Mouse (Mus musculus) embryo, embryonic 11.5 days (tissue): ENCODE measurements around the gene Ppp1r9b.
A peak's percentile ranks its signal among the peaks of the same experiment; 100 is the strongest.

Experiments used
- DNase-seq: peaks from one replicate; pipeline ENCODE4 v3.0.0-alpha.2; 2012; ENCODE audit warnings: low read depth, low spot score

Ppp1r9b gene

DNA sequence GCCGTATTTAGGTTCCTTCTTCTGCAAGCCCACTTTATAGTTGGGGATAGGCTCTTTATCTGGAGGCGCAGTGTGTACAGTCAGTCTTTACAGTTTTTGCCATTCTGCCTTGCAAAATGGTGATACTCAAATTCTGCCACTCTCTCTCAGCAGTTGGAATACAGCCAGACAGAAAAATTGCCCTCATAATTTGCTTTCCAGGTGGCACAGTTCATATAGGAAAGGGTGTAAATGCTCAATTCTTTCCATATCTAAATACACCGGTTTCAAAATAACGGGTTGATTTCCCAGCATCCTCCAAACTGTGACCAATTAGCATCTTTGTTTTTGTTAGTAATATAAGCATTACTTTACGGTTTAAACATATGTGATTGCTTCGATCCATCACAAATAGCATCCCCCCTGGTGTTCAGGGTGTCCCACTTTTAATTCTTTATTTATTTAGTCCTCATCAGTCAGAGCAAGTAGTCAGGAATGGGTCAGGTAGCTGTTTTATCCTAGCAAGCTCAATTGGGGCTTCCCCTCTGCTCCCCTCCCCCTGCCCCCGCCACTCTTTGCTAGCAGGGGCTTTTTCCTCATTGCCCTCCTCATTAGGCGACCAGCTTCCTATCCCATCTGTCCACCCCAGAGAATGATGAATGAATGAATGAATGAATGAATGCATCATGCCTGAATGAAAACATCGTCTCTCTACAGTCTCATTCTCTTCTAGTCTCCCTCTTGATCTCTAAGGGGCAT, 12.5 kb upstream of the Ppp1r9b start:
- DNase-seq, result no peak

DNA sequence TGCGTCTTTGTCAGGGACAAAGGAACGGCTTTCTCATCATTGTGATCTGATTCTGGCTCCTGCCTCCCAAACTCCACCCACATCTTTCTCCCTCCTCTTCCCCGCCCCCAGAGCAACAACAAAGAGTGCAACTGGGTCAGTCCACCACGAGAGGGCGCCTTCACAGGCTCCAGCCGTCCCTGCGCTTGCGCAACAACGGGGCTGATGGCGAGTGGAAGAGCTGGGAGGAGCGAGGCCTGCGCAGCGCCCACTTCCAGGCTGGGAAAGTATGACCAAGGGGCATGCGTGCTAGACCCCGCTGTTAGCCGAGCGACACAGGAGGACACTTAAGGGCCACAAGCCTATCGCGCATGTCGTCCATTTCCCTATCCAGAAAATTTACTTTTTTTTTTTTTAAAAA, 11.9 kb upstream of the Ppp1r9b start:
- DNase-seq, result peak; percentile 96

DNA sequence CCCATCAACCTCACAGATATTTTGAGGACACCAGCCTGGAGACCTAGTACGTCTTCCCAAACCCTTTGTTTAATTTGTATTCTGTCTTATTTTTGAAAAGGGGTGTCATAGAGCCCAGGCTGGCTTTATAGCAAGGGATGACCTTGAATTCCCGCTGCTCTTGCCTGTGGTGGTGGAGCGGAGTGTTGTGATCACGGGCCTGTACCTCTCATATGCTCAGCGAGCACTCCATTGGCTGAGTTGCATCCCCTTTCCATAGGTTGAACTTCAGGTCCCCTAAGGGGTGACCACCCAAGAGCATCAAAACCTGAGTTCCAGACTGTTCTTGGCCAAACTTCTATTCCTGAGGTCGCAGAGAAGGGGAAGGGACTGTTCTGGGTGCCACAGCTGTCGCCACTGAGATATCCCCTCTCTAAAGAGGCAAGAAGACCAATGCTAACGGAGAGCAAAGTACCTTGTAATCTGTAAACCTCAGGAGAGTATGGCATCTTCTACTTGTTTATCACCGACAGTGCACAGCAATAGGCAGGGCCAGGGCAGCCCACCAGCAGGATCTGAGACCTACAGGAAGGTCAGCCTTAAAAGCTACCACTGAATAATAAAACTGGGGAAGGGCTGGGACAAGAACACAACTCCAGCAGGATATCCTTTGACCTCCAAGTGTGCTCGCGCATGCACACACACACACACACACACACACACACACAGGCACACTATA, 11.2 kb upstream of the Ppp1r9b start:
- DNase-seq, result no peak

DNA sequence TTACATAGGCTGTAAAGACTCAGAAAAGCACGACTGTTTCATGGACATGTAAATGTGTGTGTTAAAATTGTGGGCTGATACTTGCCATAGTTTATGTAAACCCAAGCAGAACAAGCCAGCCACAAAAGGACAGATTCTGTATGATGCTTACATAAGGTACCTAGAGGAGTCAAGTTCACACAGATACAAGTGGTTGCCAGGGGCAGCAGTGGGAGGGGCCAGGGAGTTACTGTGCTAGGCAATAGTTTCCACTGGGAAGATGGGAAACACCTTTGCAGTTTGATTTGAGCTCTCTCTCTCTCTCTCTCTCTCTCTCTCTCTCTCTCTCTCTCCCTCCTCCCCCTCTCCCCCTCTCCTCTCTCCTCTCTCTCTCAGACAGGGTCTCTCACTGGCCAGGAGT, 5.7 kb upstream of the Ppp1r9b start:
- DNase-seq, result no peak

DNA sequence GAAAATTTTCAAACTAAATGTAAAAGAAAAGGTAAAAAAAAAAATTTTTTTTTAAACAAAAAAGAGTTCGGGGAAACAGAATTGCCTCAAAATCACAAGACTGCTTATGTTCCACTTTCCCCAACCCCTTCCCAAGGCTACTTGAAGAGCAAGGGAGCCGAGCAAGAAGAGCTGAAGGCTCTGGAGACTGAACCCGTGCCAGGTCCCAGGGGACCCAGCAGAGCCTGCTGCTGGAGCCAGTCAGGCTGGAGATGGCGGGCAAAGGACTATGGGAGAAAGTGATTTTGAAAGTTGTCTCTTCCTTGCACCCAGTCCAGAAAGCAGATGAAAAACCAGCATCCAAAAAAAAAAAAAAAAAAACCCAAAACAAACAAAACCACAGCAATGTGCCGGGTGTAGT, 5.0 kb upstream of the Ppp1r9b start:
- no peak for DNase-seq

DNA sequence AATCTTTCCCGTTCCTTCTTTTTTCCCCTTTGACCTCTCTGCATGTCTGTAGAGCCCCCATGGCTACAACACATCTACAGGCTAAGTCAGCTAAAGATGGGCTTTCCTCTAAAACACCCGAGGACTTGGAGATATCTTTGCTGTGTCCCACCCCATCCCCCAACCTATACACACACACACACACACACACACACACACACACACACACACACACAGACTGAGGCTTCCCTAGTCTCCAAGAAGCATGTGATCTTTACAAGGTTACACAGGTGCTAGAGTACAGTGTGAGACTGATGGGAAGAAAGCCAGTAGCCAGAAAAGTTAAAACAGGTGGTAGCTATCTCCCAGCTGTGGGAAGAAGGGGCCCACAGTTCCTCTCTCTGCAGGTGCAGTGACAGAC, 4.4 kb upstream of the Ppp1r9b start:
- no peak for DNase-seq

DNA sequence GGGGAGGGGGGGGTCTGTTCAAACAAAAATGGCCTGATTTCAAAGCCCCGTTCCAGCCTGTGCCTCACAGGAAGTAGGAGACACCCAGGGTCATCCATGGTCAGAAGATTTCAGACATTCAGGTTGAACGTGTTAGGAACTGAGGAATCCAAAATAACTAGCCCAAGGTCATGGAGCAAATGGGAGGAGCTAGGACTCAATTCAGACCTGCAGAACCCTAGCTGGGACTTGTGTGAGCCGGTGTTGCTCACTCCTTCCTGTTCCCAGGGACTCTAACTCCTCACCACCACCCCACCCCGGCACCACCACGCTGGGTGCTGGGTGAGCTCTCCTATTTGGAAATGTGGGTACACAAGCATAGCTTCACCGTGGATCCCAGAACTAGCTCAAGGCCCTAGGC, 3.5 kb upstream of the Ppp1r9b start:
- no peak for DNase-seq

DNA sequence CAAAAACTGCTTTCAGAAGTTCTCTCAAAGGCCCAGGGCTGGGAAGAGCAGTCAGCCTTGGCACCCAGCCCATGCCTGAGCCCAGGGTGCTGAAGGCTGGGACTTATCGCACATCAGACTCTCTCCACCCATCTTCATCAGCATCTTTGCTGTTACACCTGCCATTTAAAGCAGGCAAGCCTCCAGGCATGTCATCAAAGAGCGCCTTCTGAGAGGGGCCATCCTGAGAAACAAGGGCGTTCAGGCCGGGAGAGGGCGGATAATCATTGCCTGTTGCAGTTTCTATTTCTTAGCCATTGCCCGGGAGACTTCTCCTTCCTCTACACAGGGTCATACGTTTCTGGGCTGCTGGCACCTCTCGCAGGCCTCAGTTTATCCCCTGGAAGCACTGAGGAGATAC, 3.0 kb upstream of the Ppp1r9b start:
- no peak for DNase-seq

DNA sequence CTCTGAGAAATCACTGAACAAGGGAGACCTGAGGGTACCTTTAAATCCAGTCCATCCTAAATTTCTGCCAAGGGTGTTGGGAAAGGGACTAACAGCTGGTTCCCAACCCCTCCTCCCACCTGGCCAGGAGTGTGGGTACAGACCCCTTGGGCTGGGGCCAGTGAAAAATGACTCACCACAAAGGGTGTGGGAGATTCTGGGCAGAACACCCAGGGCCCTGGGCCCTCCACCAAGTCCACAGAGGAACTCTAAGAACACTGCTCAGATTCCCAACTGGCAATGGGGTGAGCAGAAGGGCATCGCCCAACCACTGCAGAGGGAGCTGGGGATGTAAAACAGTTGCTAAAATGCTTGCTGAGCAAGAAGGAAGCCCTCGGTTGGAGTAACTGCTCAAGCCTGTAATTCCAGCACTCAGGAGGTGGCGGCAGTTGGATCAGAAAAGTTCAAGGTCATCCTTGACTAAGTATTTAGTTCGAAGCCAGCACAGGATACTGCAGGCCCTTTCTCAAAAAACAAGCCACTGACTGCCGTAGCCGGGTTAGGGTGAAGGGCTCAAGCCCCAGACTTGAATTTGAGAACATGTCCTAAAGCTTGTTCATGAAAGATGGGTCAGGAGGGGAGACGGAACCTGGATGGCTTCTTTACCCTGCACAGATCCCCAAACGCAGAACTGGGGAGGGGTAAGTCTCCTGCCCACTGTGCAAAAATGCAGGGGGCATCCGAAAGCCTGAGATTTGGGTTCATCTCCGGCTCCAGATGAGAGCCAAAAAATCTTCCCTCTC, 1.9 kb upstream of the Ppp1r9b start:
- no peak for DNase-seq

DNA sequence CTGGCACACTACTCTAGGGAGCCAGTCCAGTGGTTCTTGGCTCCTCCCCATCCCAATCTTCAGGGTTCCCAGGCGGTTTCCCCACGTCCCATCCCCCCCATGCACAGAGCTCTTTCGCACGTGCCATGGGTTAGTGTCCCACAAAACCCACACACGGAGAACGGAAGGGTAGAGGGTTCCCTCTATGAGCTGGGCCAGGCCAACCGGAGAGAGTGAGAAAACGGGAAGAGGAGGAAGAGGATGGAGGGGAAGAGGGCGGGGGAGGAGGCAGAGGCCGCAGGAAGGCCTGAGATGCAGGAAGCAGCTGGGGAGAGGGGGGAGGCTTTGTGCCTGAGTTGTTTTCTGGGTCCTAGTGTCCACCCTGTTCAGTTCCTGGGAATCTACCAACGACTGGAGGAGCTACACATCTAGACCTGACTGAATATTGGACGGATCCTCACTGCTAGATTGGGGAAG, 1.2 kb upstream of the Ppp1r9b start:
- peak; percentile 86 for DNase-seq

DNA sequence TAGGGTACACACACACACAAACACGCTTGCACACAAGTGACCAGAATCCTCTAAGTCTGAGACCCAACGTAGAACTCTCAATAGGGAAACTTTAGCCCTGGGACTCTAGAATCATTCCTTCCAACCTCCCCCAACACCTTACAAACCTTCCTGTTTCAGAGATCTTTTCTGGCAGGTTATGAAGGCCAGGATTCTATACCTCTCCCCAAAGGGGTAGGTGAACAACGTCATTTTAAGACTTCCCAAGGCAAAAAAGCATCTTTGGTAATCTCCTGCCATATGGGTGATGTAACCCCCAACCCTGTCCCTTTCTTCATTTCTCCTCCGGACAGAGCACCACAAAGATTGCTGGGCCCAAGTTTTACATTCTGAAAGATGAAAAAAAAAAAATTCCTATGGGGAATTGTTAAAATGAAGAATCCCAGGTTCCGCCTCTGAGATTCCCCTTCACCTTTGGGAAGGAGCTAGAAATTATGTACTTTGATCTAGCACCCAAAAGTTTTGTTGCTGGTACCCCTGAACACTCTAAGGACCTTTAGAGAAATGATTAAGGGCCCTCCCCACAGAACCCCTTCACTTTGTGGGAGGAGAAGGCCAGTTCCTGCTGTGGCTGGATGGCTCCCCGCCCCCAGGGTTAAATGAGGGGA, 610 bp upstream of the Ppp1r9b start:
- no peak for DNase-seq

DNA sequence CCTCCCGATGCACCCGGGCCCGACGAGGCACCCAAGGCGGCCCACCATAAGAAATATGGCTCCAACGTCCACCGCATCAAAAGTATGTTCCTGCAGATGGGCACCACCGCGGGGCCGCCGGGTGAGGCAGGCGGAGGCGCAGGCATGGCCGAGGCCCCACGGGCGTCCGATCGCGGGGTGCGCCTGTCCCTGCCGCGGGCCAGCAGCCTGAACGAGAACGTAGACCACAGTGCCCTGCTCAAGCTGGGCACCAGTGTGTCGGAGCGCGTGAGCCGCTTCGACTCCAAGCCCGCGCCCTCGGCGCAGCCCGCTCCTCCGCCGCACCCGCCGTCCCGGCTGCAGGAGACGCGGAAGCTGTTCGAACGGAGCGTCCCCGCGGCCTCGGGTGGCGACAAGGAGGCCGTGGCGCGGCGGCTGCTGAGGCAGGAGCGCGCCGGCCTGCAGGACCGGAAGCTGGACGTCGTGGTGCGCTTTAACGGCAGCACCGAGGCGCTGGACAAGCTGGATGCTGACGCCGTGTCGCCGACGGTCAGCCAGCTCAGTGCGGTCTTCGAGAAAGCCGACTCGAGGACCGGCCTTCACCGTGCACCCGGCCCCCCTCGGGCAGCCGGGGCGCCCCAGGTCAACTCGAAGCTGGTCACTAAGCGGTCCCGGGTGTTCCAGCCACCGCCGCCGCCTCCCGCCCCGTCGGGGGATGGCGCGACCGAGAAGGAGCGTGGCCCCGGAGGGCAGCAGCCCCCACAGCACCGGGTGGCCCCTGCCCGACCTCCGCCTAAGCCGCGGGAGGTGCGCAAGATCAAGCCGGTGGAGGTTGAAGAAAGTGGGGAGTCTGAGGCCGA, 1.0 kb downstream of the Ppp1r9b start:
- DNase-seq, result no peak

DNA sequence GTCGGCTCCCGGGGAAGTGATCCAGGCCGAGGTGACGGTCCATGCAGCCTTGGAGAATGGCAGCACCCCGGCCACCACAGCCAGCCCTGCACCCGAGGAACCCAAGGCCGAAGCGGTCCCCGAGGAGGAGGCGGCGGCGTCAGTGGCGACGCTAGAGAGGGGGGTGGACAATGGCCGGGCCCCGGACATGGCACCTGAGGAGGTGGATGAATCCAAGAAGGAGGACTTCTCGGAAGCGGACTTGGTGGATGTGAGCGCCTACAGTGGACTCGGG, 1.6 kb downstream of the Ppp1r9b start:
- DNase-seq, result no peak

DNA sequence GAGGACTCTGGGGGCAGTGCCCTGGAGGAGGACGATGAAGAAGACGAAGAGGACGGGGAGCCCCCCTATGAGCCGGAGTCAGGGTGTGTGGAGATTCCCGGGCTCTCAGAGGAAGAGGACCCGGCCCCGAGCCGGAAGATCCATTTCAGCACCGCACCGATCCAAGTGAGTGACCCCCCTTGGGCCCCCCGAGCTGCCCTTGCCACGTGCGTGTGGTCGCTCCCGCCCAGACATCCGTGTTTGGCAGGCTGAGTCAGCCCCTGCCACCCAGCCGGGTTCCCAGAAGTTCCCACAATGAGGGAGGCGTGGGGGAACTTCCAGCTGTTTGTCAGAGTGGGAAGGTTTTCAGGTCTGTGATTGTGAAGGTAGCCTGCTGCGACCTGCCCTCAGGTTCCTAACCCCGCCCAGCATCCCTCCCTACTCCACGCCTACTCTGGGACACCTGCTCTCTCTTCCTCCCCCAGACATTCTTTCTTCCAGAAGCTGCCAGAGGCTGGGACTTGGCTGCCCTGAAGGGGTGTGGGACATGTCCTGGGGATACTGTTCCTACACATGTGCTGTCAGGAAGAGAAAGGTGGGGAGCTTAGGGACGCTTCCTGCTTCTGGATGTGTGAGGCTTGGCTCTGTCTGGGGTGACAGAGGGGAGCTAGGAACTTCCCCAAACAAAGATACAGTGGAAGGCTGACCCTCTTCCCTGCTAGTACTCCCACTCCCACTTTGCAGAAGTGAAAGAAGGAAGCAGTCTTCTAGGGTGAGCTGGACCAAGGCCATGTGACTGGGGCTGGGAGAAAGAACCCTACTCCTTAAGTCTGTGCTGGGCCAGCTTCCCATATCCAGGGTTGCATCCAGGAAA, 2.1 kb downstream of the Ppp1r9b start:
- DNase-seq, result no peak

DNA sequence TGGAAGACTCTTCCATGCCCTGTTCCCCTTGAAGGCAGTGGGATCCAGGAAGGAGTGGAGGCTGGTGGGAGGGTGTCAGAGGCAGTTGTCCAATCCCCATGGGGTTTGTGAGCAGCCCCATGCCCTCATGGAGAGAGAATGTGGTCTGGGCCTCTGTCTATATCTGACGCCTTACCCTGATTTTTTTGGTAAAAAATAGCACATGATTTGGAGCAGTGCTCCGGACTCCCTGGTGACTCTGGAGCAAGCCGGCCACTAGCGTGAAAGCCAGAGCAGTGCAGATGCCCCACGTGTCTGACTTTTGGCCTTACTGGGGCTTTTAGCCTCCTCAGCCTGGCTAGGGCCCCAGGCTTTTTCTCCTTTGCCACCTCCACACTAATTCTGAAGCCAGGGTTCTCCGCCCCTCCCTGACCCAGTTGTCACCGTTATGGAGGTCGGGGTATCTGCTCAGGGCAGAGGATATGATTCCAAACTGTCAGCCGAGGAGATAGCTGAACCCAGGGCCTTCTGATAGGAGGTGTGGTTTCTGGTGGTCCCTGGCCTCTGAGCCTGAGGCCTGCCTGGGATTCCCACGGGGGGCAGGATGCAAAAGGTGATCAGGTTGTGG, 3.5 kb downstream of the Ppp1r9b start:
- DNase-seq, result no peak

DNA sequence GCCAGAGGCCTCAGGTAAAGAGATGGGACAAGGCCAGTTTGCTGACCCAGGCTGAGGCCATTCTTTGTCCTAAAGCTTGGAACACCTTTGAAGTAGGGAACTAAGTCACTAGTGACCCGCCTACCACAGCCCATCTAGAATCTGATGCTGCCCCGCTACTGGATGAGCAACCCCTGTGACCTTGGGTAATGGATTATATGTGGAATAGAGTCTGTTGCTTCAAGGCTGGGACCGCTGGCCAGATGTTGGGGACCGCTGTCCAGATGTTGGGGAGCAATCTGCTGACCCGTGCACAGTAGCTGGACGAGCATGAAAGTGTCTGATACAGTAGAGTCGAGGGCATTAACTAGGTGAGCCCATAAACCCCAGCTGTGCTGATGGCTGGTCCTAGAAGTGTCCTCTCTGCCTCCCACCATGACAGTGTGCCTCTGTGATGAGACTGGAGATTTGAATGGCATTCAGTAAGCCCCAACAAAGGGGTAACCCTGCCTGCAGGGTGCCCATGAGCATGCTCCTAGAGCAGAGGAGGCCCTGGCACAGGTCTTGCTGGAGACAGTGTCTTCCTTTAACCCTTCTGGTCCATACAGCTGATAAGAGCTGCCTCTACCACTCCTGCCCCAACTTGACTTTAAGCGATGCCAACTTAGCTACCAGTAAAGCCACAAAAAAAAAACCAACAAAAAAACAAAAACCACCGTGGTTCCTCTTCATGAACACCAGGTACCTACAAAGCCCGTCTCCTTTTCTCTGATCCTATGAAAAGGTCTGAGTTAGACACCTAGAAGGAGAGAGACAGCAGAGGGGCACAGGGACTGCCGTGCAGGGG, 4.3 kb downstream of the Ppp1r9b start:
- DNase-seq, result no peak

DNA sequence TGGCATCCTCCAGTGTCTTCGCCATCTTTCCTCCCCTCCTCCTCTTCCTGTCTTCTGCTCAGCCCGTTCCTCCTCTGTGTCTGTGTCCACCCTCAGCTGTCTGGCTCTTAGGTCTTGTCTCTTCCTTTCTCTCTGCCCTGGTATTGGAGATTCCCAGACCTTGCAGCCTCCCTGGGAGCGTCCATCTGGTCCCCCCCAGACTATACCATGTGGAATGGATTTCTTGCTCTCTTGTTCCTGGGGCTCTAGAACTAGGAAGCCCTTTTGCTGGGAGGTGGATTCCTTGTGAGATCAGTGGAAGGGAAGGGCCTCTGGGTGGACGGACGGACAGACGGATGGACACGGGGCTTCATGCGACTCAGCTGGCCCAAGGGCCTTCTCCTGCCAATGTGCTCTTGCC, 5.3 kb downstream of the Ppp1r9b start:
- DNase-seq, result no peak

DNA sequence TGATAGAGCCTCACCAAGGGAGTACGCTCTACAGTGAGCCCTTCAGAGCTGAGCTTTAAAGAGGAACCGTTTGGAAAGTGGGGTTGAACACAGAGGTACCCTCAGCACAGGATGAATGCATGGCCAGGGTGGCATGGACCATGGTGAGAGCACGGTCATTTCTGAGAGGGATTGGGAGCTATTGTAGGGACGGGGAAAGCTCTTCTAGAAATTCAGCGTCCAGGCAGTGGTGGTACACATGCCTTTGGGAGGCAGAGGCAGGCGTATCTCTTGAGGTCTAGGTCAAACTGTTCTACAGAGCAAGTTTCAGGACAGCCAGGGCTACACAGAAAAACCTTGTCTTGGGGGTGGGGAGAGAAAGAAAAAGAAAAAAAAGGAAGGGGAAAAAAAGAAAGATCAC, 6.1 kb downstream of the Ppp1r9b start:
- no peak for DNase-seq

DNA sequence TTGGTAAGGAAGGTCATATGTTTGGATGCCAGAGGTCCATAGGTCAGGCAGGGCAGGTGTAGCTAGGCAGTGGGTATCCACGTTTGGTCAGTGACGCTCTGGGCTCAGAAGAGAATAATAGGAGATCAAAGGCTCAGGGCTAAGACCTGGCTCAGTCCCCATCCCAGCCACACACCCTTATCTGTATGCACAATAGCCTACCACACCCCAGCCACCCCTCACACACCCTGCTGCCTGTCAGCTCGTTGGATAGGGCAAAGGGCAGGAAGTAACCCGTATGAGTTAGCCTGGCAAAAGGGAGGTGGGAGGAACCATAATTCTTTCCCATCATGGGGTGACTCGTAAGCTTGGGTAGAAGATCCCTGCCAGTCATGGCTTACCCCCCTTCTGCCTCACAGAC, 6.8 kb downstream of the Ppp1r9b start:
- DNase-seq, result no peak
